ENCODE assay signal across 15 mouse cellular contexts in the genomic region with DNA sequence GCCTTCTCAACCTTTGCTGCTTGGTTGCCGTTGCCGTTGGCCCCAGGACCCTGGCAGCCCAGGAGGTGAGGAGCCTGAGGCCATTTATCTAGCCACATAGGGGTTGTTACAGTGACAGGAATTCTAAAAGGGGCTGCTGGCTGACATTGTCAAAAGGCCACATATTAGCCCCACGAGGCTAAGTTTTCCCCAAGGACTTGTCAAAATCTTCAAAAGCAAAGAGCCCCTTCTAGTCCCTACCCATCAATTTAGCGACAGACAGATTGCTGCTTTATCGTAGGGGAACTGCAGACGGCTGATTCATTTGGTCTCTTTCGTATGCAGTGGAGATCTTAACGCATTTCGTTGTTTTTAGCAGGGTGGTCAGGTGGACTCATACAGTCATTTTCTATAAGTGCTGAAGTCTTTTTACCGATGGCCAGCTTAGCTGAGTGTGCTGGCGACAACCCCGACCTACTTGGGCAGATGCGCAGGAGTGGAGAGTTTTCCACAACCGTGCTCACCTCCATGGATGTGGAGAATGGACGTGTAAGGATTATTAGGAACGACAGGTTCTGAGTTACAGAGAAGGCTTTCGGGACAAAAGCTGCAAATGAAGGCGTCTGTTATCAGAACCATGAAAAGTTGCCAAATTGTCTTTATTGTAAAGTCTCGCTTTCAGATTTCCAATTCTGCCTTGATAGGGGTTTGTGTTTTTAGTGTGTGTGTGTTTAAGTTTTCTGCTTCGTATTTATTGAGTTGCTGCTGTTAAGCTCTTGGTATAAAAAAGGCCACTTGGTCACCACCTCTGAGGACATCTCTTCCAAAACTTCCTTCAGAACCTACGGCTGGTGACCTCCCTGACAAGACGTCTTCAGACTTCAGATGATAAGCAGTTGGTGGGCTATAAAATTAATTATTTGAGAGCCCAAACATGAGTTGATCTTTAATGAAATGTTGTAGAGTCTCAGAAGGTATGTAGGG.
"Had no signal": no experiment of that assay in that cellular context is flagged by ENCODE, and none has a peak within 500 bp of the region (broad histone marks: within the 10 kb centered on the region; RNA-seq: fewer than 3 reads in every experiment).

No protein-coding gene starts in this region.

- H3K27ac ChIP-seq: neural tube, embryonic 15.5 days; stomach, embryonic 15.5 days; stomach, postnatal 0 days had no signal

- H3K4me1 ChIP-seq: neural tube, embryonic 15.5 days; stomach, embryonic 15.5 days had no signal

- H3K36me3 ChIP-seq: neural tube, embryonic 15.5 days; stomach, embryonic 15.5 days had no signal

- H3K9ac ChIP-seq: neural tube, embryonic 15.5 days; stomach, embryonic 15.5 days had no signal

- DNase-seq: retina, postnatal 1 day; right cerebral cortex, adult 18-20 months; right cerebral cortex, postnatal 14 days; right cerebral cortex, postnatal 25 days; right cerebral cortex, postnatal 4 days; spleen, adult 18-20 months; thymus, adult 18-20 months; thymus, adult 2 months; thymus, postnatal 14 days; thymus, postnatal 25 days; thymus, postnatal 36 days; thymus, postnatal 4 days had no signal

- H3K27me3 ChIP-seq: neural tube, embryonic 15.5 days; stomach, embryonic 15.5 days had no signal

- H3K4me2 ChIP-seq: neural tube, embryonic 15.5 days; stomach, embryonic 15.5 days had no signal

- H3K4me3 ChIP-seq: neural tube, embryonic 15.5 days; stomach, embryonic 15.5 days had no signal

- H3K9me3 ChIP-seq: neural tube, embryonic 15.5 days; stomach, embryonic 15.5 days had no signal
